Mouse (Mus musculus) induced T-regulatory cell, adult 2 months (primary cell): ENCODE data around the gene Oas1g.
A peak's percentile ranks its signal among the peaks of the same experiment; 100 is the strongest.
"Not testable (repeated sequence)": the region's sequence is repeated elsewhere in the genome, so short reads cannot be mapped to it uniquely, and the experiment has no call there.

Experiments used
- DNase-seq: peaks from one replicate; pipeline ENCODE4 v3.0.0-alpha.2; 2012; ENCODE audit warnings: low read depth

The Oas1g gene

GRCm38 (mm10) chr5:120890026-120890425 is 2.6 kb upstream of the Oas1g start:
- no peak for DNase-seq

- not testable (repeated sequence) for DNase-seq
Measured at GRCm38 (mm10) chr5:120888294-120888815, 942 bp upstream of the Oas1g start.

- no peak for DNase-seq
Measured at GRCm38 (mm10) chr5:120887831-120888230, 418 bp upstream of the Oas1g start.

GRCm38 (mm10) chr5:120881681-120882080 is 5.7 kb downstream of the Oas1g start:
- not testable (repeated sequence) for DNase-seq

GRCm38 (mm10) chr5:120878803-120879202 is 8.6 kb downstream of the Oas1g start:
- not testable (repeated sequence) for DNase-seq

- not testable (repeated sequence) for DNase-seq
Measured at GRCm38 (mm10) chr5:120877407-120877806, 10.0 kb downstream of the Oas1g start.

GRCm38 (mm10) chr5:120876839-120877238 is 10.6 kb downstream of the Oas1g start:
- not testable (repeated sequence) for DNase-seq

GRCm38 (mm10) chr5:120871469-120871868 is 15.9 kb downstream of the Oas1g start:
- no peak for DNase-seq

GRCm38 (mm10) chr5:120870782-120871181 is 16.6 kb downstream of the Oas1g start:
- DNase-seq = no peak

- no peak for DNase-seq
Measured at GRCm38 (mm10) chr5:120870081-120870480, 17.3 kb downstream of the Oas1g start.

GRCm38 (mm10) chr5:120869436-120870015 is 17.9 kb downstream of the Oas1g start:
- no peak for DNase-seq

GRCm38 (mm10) chr5:120865336-120865860 is 22.0 kb downstream of the Oas1g start:
- peak; percentile 76 for DNase-seq

GRCm38 (mm10) chr5:120861121-120861520 is 26.3 kb downstream of the Oas1g start, which contains the start of gene Oas1h:
TSS of gene Oas1h (plus strand) at chr5:120861421.
- no peak for DNase-seq

- DNase-seq = no peak
Measured at GRCm38 (mm10) chr5:120859241-120859640, 28.2 kb downstream of the Oas1g start.

- peak; percentile 84 for DNase-seq
Measured at GRCm38 (mm10) chr5:120849601-120850136, 37.7 kb downstream of the Oas1g start.

- DNase-seq = no peak
Measured at GRCm38 (mm10) chr5:120847067-120847466, 40.3 kb downstream of the Oas1g start, which contains the start of gene Oas1f. TSS of gene Oas1f (plus strand) at chr5:120847367.

GRCm38 (mm10) chr5:120844713-120845112 is 42.7 kb downstream of the Oas1g start:
- DNase-seq = no peak

GRCm38 (mm10) chr5:120836731-120837585 is 50.5 kb downstream of the Oas1g start:
- DNase-seq = peak; percentile 86

GRCm38 (mm10) chr5:120833335-120834280 is 53.8 kb downstream of the Oas1g start:
- DNase-seq = no peak

GRCm38 (mm10) chr5:120831031-120831430 is 56.4 kb downstream of the Oas1g start:
- peak; percentile 91 for DNase-seq
